ENCODE assay signal across 10 mouse cellular contexts in genomic region chr11:74843435-74843714, GRCm38 (mm10). TPM values are rescaled to one million over a fixed set of nuclear protein-coding genes. Genes with fewer than 3 reads are reported as not detected.
DNase-seq lines count a peak whose midpoint lies in the region; ATAC-seq and TF ChIP-seq lines count a peak whose summit lies in the region.
"Had no signal": no experiment of that assay in that cellular context is flagged by ENCODE, and none has a peak within 500 bp of the region (broad histone marks: within the 10 kb centered on the region; RNA-seq: fewer than 3 reads in every experiment).

No protein-coding gene starts in this region.

- peak overlapping the region; percentile 39; the same call in 1 of the 2 replicates for H3K9ac ChIP-seq in heart, embryonic 11.5 days (ENCODE audit: low read depth, low read length)
- peak overlapping the region; percentile 21; the same call in 1 of the 2 replicates for H3K9ac ChIP-seq in limb, embryonic 14.5 days (ENCODE audit: low read depth, low read length, severe bottlenecking)

- WGBS in heart, embryonic 11.5 days (ENCODE audit: insufficient replicate concordance), result 75% methylated on average over 2 of the region's 2 CpGs
- 75% methylated on average over 2 of the region's 2 CpGs for WGBS in limb, embryonic 14.5 days
- WGBS in forebrain, embryonic 10.5 days, result 84% methylated on average over 2 of the region's 2 CpGs

- H3K9me3 ChIP-seq in heart, embryonic 11.5 days (replicated peaks; ENCODE audit: control insufficient read depth, low read length), result no peaks in the 10 kb centered on the region
- peaks cover 4% of the 10 kb centered on the region; the same call in 1 of the 2 replicates for H3K9me3 ChIP-seq in limb, embryonic 14.5 days (ENCODE audit: control insufficient read depth, low read length)
- H3K9me3 ChIP-seq in forebrain, embryonic 10.5 days, result peaks cover 4% of the 10 kb centered on the region

- intact Hi-C loops in left cerebral cortex, adult 2 months (cut with DNase I), result no loop called here
- intact Hi-C loops in left cerebral cortex, postnatal 36 days (cut with DNase I), result no loop called here

- no peak overlapping the region for H3K4me2 ChIP-seq in heart, embryonic 11.5 days
- H3K4me2 ChIP-seq in limb, embryonic 14.5 days (replicated peaks; ENCODE audit: low read depth, low read length, severe bottlenecking), result no peak overlapping the region

- TF ChIP-seq POLR2A in limb, embryonic 14.5 days (IDR thresholded peaks at IDR 0.05; ENCODE audit: borderline replicate concordance, extremely low read depth, insufficient read depth, insufficient read length), result no peak

- H3K27ac ChIP-seq in left cerebral cortex, adult 2 months, result peak overlapping the region; percentile 76
- H3K27ac ChIP-seq in heart, embryonic 11.5 days (ENCODE audit: low read depth, low read length), result 0 out of 2 replicates have a peak overlapping the region, but pooled peaks have one; percentile 54
- no peak overlapping the region for H3K27ac ChIP-seq in limb, embryonic 14.5 days (replicated peaks; ENCODE audit: low read depth, low read length)
- no peak overlapping the region for H3K27ac ChIP-seq in forebrain, embryonic 10.5 days

- ATAC-seq in heart, embryonic 11.5 days (replicated peaks; ENCODE audit: insufficient number of reproducible peaks, low FRiP score, low TSS enrichment), result no peak
- ATAC-seq in limb, embryonic 14.5 days (ENCODE audit: low FRiP score, low read depth), result no peak
- ATAC-seq in inflammation-experienced regulatory T-cells, adult 6 months, result no peak

- no peaks in the 10 kb centered on the region for H3K27me3 ChIP-seq in heart, embryonic 11.5 days (ENCODE audit: control insufficient read depth, insufficient read depth, low read length)
- no peaks in the 10 kb centered on the region for H3K27me3 ChIP-seq in limb, embryonic 14.5 days (ENCODE audit: control insufficient read depth, insufficient read depth, low read length)
- no peaks in the 10 kb centered on the region for H3K27me3 ChIP-seq in forebrain, embryonic 10.5 days (ENCODE audit: poor library complexity, severe bottlenecking)

- no peak for TF ChIP-seq CTCF in left cerebral cortex, adult 2 months (IDR thresholded peaks at IDR 0.05)

- peak; percentile 44 for DNase-seq in adrenal gland, postnatal 14 days
- no peak for DNase-seq in adrenal gland, adult (ENCODE audit: inconsistent age in 2 of 2, low spot score in 1 of 2)
- DNase-seq in left cerebral cortex, adult 2 months (ENCODE audit: extremely low spot score in 1 of 2, low spot score in 2 of 2), result no peak
- DNase-seq in left cerebral cortex, postnatal 36 days (ENCODE audit: low spot score in 2 of 2), result no peak
- DNase-seq in limb, embryonic 14.5 days (ENCODE audit: low spot score), result no peak
- no peak for DNase-seq in forebrain, embryonic 10.5 days (ENCODE audit: extremely low spot score, low spot score)
- DNase-seq: spleen, adult 18-20 months had no signal

- peaks cover 10% of the 10 kb centered on the region; the same call in 1 of the 2 replicates for H3K36me3 ChIP-seq in heart, embryonic 11.5 days (ENCODE audit: control insufficient read depth, insufficient read depth, low read length)
- H3K36me3 ChIP-seq in limb, embryonic 14.5 days (ENCODE audit: control insufficient read depth, insufficient read depth, low read length), result peaks cover 47% of the 10 kb centered on the region
- H3K36me3 ChIP-seq in forebrain, embryonic 10.5 days (replicated peaks), result peaks cover 65% of the 10 kb centered on the region

- H3K4me3 ChIP-seq in left cerebral cortex, adult 2 months, result no peak overlapping the region
- H3K4me3 ChIP-seq in heart, embryonic 11.5 days (ENCODE audit: low read depth, low read length), result no peak overlapping the region
- H3K4me3 ChIP-seq in limb, embryonic 14.5 days (replicated peaks; ENCODE audit: low read length), result no peak overlapping the region
- H3K4me3 ChIP-seq in forebrain, embryonic 10.5 days, result no peak overlapping the region
- H3K4me3 ChIP-seq: erythroblast, embryonic 14.5 days had no signal

- peaks cover 40% of the 10 kb centered on the region for H3K4me1 ChIP-seq in heart, embryonic 11.5 days (ENCODE audit: control insufficient read depth, insufficient read depth, low read length)
- 0 out of 2 replicates have a peak, but pooled peaks cover 7% of the 10 kb centered on the region for H3K4me1 ChIP-seq in limb, embryonic 14.5 days (ENCODE audit: control insufficient read depth, insufficient read depth, low read length)
- H3K4me1 ChIP-seq in forebrain, embryonic 10.5 days, result peaks cover 40% of the 10 kb centered on the region

RNA-seq across cellular contexts. Expression of gene Mnt, which starts 12.7 kb away (rescaled TPM):
- 22.8 and 29.9 TPM in 2 replicates for total RNA-seq in adrenal gland, postnatal 14 days (2021)
- 10 to 100 TPM; 32.4 to 37.3 TPM for total RNA-seq in left cerebral cortex, adult 2 months (2021)
- 10 to 100 TPM; 31.5 to 31.7 TPM for total RNA-seq in left cerebral cortex, postnatal 36 days (2021)
- polyA plus RNA-seq in heart, embryonic 11.5 days (2014; fragmentation: Nextera tagmentation; extraction: Ambion mirVana), result 2.7 and 3.5 TPM in 2 replicates
- 17.9 and 25.0 TPM in 2 replicates for polyA plus RNA-seq in limb, embryonic 14.5 days (2012; rRNA removed)
- 6.0 and 7.1 TPM in 2 replicates for polyA plus RNA-seq in limb, embryonic 14.5 days (2014; fragmentation: Nextera tagmentation; extraction: Ambion mirVana)
- polyA plus RNA-seq in forebrain, embryonic 10.5 days (2016; fragmentation: Nextera tagmentation; extraction: Ambion mirVana), result 4.7 and 4.9 TPM in 2 replicates
- 1 to 10 TPM; 4.8 to 6.5 (median 6.3) TPM for polyA plus RNA-seq in inflammation-experienced regulatory T-cells, adult 6 months (2017; shearing (Covaris generic))

RNA-seq across cellular contexts. Expression of gene Sgsm2, which starts 53.5 kb away (rescaled TPM):
- 21.3 and 22.4 TPM in 2 replicates for total RNA-seq in adrenal gland, postnatal 14 days (2021)
- total RNA-seq in left cerebral cortex, adult 2 months (2021), result 10 to 100 TPM; 83.1 to 94.5 TPM
- total RNA-seq in left cerebral cortex, postnatal 36 days (2021), result 10 to 100 TPM; 80.2 to 81.6 TPM
- 3.9 and 5.5 TPM in 2 replicates for polyA plus RNA-seq in heart, embryonic 11.5 days (2014; fragmentation: Nextera tagmentation; extraction: Ambion mirVana)
- polyA plus RNA-seq in limb, embryonic 14.5 days (2012; rRNA removed), result 18.2 and 21.2 TPM in 2 replicates
- polyA plus RNA-seq in limb, embryonic 14.5 days (2014; fragmentation: Nextera tagmentation; extraction: Ambion mirVana), result 6.5 and 7.1 TPM in 2 replicates
- 6.5 and 6.8 TPM in 2 replicates for polyA plus RNA-seq in forebrain, embryonic 10.5 days (2016; fragmentation: Nextera tagmentation; extraction: Ambion mirVana)
- 1 to 10 TPM; 1.2 to 3.2 (median 2.9) TPM for polyA plus RNA-seq in inflammation-experienced regulatory T-cells, adult 6 months (2017; shearing (Covaris generic))

RNA-seq across cellular contexts. Expression of gene Tsr1, which starts 54.5 kb away (rescaled TPM):
- total RNA-seq in adrenal gland, postnatal 14 days (2021), result 42.1 and 44.6 TPM in 2 replicates
- 10 to 100 TPM; 28.2 to 34.0 TPM for total RNA-seq in left cerebral cortex, adult 2 months (2021)
- 10 to 100 TPM; 25.7 to 31.4 TPM for total RNA-seq in left cerebral cortex, postnatal 36 days (2021)
- 34.0 and 40.6 TPM in 2 replicates for polyA plus RNA-seq in heart, embryonic 11.5 days (2014; fragmentation: Nextera tagmentation; extraction: Ambion mirVana)
- polyA plus RNA-seq in limb, embryonic 14.5 days (2012; rRNA removed), result 31.3 and 37.0 TPM in 2 replicates
- polyA plus RNA-seq in limb, embryonic 14.5 days (2014; fragmentation: Nextera tagmentation; extraction: Ambion mirVana), result 49.6 and 50.0 TPM in 2 replicates
- 63.0 and 66.1 TPM in 2 replicates for polyA plus RNA-seq in forebrain, embryonic 10.5 days (2016; fragmentation: Nextera tagmentation; extraction: Ambion mirVana)
- polyA plus RNA-seq in inflammation-experienced regulatory T-cells, adult 6 months (2017; shearing (Covaris generic)), result 10 to 100 TPM; 29.2 to 46.3 (median 45.4) TPM

Comparison
In these comparisons a context has a peak if more than half of its experiments do, and no peak if none do; other contexts are left out.
1. H3K27ac ChIP-seq: peak in left cerebral cortex, adult 2 months (single experiment) and heart, embryonic 11.5 days (single experiment); none in limb, embryonic 14.5 days (single experiment) and forebrain, embryonic 10.5 days (single experiment).